Mouse (Mus musculus) thymus, postnatal 36 days (tissue): ENCODE measurements around the gene Daglb.
"Not testable (repeated sequence)": the region's sequence is repeated elsewhere in the genome, so short reads cannot be mapped to it uniquely, and the experiment has no call there.

Source experiments
- DNase-seq, 2 experiments: peaks; one replicate each; pipeline ENCODE4 v3.0.0; 2022; ENCODE audit warnings: mixed read lengths in 2 of 2

Daglb gene

DNA sequence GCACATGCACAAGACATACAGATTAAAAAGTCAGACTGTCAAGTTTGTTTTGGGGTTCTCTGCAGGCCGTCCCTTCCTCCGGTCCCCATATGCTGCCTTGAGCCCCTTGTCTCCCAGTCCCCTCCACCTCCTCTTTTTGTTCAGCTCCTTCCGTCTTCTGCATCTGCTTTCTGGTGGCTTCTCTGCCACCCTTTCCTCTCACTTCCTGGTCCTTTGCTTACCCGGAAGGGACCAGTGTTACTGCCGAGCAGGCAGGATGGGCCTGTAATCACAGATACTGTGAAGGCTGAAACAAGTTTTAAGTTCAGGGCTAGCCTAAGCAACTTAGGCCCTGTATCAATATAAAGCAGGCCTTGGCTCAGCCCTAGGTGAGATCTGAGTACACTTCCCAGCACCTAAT is 23.6 kb downstream of the Daglb start:
- DNase-seq, result no peak

DNA sequence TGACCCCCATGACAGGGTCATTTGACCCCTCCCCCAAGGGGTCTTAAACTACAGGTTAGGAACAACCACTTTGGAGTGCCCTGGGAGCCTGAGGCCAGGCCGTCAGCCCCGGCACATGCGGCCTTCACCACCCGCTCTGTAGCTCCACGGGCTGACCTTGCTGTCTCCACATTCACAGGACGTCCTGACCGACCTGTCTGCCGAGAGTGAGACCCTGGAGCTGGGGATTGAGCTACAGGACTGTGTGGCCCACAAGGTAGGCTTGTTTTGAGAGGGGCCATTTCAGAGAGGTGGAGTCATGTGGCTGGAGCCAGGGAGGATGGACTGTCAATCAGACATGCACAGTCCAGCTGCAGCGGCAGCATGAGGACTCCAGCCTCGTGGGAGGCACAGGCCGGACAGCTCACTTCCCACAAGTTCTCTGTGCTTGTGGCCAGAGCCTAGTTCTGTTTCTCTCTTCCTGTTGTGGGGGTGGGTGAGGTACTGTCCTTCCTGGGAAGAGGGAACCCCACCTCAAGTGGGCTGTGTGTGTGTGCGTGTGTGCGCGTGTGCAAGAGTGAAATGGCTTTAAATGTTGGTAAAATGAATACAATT is 25.5 kb downstream of the Daglb start:
- no peak for DNase-seq

DNA sequence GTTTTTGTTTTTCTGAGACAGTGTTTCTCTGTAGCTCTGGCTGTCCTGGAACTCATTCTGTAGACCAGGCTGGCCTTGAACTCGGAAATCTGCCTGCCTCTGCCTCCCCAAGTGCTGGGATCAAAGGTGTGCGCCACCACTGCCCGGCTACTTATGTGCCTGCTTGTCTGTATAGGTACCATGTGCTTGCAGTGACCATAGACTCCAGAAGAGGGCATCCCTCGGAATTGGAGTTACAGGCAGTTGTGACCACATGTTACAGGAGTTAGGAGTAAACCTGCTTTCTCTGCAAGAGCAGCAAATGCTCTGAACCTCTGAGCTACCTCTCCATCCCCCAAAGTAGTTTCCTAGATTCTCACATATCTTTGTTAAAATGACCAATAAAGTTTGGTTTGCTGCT is 27.4 kb downstream of the Daglb start:
- DNase-seq, result no peak

DNA sequence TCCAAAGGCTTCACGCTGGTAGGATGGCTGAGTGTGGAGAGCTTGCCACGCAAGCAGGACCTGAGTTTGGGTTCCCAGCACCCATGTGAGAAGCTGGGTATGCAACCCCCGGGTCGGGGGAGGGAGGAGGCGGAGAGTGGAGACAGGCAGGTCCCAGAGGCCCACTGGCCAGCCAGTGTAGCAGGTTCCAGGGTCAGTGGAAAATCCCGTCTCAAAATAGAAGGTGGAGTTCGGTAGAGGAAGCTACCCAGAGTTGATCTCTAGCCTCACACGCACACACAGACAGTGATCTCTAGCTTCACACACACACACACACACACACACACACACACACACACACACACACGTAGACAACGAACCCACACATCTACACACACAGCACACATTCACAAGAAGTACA is 28.8 kb downstream of the Daglb start:
- no peak for DNase-seq

DNA sequence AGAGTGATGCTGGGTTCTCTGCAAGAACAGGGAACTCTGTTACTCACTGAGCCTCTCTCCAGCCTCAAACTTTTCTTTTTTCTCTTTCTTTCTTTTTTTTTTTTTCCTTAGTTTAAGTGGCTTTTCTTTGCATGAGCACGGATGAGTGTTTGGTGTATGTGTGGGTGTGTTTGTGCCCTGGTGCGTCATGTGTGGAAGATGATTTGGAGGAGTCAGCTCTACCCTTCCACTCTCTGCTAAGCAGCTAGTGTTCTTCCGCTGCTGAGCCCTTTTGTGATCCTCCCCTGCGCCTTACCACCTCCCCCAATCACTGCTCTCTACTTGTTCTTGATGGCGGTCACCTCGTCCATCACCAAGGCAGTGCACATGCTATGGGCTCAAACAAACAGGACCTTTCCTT is 31.3 kb downstream of the Daglb start:
- DNase-seq, result no peak

DNA sequence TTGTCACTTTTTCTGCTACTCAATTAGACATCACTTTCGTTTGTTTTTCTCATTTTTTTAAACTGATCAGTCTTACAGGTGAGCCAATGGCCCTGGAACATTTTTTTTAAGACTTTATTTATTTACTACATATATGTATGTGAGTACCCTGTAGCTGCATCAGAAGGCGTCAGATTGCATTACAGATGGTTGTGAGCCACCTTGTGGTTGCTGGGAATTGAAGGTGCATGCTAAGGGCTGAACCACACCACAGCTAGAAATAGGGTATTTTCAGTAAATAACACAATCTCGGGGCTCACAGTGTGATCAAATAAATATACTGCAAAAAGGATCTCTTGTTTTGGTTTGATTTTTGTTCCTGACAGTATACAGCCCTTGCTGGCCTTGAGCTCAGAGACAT is 33.1 kb downstream of the Daglb start:
- DNase-seq, result no peak

DNA sequence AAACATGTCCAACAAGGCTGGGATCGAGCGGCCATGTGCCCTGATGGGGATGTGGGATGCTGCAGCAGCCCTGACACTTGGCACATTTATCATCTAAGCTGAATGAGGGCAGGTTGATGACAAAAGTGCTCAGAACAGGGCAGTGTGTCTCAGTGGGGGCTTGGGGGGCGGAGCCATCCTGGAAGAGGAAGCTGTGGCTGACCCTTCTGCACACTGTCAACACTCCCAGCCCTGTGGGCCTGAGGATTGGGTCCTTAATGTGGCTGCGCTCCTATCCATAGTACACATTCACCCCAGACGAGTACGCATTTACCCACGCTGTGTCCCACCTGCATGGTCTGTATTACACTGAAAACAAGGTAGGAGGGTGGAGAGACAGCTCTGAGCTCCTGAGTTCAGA is 34.8 kb downstream of the Daglb start:
- no peak for DNase-seq

DNA sequence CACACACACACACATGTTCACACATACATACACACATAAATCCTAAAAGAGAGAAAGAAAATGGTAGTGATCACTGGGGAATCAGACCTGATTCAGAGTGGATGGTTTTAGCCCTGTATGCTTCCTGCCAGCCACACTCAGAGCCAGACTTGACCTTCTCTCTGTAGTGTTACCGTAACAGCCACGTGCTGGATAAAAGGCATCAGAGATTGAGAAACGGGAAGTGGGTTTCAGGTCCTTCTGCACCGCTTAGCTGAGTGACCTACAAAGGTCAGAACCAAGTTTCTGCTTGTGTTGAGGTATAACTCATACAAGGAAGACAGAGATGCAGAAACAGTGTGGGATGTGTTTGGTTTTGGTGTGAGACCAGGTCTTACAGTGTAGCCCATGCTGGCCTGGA is 35.3 kb downstream of the Daglb start:
- no peak for DNase-seq

DNA sequence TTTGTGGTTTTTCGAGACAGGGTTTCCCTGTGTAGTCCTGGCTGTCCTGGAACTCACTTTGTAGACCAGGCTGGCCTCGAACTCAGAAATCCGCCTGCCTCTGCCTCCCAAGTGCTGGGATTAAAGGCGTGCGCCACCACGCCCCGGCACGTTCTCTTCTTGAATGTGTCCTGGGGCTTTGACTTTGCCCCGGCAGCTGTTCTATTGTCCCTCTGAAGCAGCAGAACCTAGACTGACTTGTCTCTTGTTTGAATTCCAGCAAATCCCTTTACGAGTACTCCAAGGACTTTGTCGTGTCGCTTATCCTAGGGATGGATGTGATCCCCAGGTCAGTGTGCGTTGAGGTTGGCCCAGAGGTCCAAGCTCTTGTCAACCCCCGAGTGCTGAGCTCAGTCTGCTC is 36.3 kb downstream of the Daglb start:
- DNase-seq, result not testable (repeated sequence)

DNA sequence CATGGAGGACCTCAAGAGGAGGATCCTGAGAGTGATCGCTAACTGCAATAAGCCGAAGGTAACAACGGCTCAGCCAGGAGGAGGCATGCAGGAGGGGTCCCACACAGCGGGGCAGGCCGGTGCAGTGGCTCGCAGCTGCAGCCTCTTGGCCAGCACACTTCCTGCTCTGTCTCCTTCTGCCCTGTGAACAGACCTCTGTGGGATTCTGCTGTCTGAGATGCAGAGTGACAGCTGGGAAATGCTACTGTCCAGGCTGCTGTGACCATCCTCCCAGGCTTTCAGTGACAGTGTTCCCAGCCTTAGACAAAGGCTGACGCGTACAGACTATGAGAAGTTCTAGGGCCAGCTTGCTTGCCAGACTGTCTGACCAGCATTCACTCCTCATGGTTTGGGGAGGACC is 36.8 kb downstream of the Daglb start:
- DNase-seq, result no peak

DNA sequence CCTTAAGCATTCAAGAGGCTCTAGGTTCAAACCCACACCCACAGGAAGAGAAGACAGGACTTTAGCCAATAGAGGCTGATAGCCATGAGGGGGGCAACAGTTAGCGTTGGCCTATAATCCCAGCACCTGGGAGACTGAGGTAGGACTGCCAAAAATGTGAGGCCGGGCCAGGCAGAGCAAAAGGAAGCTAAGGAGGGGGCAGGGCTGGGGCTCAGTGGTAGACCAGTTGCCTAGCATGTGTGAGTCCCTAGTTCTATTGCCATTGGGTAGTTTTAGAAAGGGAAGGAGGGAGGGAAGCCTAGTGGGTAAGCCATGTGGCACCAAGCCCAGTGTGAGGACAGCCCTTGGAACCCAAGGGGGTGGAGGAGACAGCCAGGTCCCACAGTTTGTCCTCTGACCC is 37.3 kb downstream of the Daglb start:
- DNase-seq, result no peak

DNA sequence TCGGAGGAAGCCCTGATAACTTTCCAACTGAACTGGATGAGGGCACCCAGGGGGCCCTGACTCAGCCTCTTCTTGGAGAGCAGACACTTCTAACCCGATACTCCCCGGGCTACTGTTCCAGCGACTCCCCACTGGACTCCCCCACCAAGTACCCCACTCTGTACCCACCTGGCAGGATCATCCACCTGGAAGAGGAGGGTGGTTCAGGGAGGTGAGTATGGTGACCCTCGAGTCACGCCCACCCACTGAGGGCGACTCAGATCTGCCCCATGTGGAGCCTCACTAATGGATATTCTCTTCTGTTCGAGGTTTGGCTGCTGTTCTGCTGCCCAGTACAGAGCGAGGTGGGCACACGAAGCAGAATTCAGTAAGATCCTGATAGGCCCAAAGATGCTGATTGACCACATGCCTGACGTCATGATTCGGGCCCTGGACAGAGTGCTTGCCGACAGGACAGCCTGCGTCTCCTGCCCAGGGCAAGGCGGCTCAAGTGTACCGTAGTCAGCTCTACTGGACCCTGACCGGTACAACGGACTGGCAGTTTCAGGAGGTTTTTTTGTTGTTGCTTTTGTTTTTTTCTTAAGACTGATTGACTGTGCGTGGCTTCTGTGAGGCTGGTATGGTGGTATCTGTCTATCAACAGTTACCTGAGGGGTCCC is 38.6 kb downstream of the Daglb start:
- DNase-seq, result no peak

DNA sequence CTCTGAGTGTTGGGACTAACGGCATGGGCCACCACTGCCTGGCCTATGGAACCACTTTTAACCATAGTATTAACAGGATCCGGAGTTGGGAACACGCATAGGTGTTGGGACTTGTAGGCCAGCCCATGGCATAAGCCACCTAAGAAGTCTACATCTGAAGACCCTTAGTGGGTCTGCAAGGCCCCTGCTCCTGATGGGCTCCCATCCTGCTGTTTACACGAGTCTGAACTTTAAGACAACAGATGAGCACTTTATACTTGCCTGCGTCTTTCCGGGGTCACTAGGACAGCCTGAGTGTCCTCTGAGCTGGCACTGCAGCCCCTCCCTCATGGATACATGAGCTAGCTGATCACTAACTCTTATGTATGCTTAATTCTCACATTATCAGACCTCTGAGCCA is 39.4 kb downstream of the Daglb start:
- DNase-seq, result no peak

DNA sequence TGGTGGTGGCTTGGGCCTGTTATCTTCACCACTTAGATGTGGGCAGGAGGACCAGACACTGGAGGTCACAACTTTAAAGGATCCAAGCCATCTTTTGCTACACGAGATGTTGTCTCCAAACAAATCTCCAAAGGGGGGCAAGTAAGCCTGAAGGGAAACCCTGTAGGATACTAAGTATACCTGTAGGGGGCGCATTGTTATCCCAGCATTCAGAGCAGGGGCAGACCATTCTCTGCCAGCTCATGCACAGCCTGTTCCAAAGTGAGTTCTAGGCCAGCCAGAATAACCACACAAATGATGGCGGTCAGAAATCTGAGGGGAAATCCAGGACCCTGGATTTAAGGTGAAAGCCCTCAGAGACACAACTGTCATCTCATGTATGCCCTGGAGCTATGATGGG is 40.1 kb downstream of the Daglb start:
- no peak for DNase-seq

DNA sequence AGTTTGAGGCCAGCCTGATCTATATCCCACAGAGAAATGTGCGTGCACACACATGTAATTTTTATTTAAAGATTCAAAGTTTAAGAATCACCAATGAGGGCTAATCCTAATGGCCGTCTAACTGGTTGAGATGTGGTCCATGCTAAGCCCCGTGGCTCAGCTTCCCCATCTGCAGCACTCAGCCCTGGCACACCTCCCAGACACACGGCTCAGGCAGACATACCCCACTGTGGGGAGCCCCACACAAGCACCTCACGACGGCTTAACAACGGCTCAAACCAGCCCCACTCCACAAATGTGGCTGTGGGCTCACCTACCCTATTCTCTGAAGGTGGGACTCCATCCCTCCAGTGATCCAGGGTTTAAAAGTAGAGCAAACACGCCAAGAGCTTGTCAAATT is 40.7 kb downstream of the Daglb start:
- DNase-seq, result no peak

DNA sequence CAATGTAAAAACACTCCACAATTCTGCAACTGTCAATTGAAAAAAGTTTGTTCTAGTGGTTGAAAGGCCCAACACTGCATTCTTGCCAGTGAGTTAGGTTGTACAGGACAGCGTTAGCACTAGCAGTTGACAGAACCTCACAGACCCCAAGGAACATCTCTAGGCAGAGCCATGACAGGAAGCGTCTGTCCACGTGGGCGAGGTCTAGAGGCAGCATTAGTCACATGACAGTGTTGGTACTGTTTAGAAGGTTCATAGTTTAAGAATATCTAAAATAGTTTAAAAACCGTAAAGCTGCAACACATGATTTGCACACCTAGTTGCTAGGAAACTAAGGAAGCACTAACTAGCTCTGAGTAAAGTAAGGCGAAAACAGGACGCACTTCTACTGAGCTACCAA is 41.2 kb downstream of the Daglb start:
- no peak for DNase-seq

DNA sequence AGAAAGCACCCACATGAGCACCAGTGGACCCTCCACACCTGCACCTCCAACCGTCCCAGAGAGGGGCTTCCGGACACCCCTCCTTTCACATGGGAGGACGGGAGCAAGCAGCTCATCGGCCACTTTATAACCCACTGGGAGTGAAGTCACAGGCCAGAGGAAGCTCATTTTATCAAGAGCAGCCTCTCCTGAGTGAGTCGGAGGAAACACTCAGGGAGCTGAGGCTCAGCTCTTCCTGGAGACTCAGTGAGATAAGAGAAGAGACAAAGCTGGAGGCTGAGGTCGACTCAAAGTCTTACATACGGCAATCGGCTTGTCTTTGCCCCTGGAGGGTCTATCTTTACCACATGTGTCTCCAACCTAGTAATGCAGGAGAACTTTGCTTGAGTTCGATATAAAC is 44.9 kb downstream of the Daglb start:
- no peak for DNase-seq

DNA sequence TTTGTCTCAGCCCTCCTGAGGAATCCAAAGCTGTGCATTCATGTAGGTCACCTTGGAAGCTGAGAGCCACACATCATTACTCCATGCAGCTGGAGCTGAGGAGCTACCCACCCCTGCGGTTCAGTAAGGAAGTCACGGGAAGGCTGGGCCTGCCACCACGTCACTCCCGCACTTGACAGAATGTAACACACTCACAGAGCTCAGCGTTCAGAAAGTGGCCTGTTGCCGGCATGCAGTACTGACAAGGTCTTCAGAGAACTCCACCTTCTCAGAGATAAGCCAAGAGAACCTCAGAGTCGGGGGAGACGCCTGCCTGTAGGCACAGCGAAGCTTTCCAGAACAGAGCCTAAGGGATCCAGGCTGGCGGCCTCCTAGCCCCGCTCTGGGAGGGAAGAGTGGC is 45.4 kb downstream of the Daglb start:
- DNase-seq, result no peak

DNA sequence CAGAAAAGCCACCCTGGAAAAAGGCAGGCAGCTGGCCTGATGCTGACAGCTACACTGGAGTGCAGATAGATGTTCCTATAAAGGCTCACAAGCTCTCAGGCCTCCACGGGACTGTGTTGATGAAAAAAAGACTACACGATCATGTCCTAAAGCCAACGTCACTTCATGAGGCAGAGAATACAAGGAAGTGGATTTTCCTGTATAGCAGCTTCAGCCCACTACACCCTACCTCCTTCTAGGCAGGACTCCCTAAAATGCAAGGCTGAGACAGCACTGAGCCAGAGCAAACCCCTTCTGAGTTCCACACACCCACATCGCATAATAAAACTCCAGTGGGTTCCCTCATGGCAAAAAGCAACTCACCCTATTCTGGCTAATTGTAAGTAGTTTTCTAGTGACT is 47.2 kb downstream of the Daglb start:
- no peak for DNase-seq

DNA sequence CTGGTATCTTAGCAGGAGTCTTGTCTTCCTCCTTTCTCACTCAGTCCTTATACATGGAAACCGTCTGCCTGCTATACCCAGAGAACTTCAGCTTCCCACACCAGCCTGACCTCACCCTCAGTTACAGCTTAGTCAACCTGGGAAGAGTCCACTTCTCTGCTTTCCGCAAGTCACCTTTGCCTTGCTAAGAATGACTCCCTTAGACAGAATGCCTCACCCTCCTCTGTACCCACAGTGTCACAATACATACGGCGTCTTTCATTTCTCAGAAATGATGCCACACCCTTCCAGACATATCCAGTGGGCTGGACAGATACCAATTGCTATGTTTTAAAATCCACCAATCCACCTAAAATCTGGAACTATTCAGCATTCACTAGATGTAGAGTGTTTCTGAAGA is 47.9 kb downstream of the Daglb start:
- no peak for DNase-seq

DNA sequence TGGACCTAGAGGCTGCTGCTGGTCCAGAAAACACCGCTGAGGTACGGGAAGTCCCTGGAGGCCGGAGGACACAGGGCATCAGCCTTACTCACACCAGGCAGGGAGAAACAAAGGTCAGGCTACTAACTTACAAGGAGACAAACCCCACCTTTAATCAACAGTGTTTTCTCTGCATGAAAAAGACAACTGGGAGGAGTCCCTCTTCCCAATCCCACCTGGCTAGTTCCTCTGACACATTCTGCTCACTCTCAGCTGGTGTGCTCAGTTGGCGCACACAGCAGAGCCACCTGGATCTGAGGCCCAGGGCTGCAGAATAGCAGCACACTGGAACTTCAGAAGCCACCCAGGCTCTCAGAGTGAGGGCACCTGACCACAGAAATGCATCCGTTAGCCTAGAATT is 50.5 kb downstream of the Daglb start:
- DNase-seq, result no peak

DNA sequence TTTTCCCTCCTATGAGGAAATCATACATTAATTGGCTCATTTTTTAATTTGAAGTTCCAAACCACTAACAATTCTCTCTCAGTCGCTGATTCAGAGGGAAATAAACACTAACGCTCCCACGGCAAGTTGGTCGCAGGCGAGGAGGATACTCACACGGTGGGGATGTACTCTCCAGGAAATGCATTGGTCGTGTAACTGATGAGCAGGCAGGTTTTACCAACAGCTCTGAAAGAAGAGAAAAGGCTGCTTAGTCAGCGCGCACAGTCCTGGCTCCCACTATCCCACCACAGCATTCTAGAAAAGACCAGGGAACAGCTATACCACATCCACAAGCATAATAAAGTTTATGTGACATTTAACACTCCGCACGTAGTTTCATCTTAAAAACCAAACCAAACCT is 52.6 kb downstream of the Daglb start:
- no peak for DNase-seq

DNA sequence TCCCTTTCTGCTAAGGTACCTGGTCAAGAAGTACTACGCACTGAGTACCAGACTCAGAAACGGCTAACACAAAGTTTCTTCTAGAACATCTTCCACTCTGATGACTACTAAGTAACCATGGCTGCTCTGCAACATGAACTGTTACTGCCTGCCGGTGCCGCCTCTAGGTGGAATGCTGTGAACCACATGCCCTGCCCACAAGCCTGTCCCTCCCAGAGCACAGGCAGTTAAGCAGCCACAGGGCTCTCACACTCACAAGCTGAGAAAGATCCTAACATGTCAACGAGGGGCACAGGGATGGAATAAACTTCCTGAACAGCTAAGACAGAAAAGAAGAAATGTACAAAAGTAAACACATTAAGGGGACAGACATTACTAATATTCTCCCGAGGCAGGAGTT is 53.1 kb downstream of the Daglb start:
- DNase-seq, result no peak

DNA sequence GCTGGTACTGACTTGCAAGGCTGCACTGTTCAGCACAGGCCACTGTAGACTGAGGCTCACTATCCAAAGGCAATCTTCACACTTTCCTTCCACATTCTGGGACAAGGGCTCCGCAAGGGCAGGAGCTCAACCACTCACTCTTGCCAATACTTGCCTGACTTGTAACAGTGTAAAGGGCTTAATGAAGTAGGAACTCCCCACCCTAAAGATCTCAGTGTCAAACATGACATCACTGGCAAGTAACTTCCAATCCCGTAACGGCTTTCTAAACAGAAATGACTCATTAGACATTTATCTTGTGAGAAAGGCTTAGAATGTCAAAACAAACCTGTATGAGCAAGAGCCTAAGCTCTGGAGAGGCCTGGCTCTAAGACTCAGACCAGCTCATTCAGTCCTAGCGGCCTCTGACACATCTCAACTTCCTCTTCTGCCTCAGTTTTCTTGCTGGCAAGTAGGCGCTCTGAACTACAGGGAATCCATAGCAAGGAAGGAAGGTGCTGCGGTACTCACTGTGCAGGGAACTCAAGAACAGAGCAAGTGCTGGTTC is 53.7 kb downstream of the Daglb start:
- no peak for DNase-seq

DNA sequence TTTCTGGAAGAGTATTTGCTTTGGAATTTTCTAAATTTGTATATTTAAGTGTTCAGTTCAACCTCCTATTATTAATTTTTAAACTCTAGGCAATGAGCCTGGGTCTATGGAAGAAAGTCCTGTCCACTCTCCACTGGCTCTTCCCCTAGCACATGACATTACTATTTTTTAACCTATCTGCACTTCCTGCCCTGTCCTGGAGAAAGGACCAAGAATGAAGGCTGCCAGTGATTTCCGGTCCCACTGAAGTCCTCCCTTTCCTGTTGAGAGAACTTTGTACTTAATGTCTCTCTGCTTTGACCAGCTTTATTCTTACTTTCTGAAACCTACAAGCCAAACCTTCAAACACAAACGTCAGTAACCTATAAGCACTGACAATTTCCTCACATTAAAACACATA is 56.0 kb downstream of the Daglb start:
- DNase-seq, result no peak
